In genomic region chr10:8858718-8859117, GRCm38 (mm10) we compare ENCODE assay signal across 17 mouse cellular contexts.
"Had no signal": no experiment of that assay in that cellular context is flagged by ENCODE, and none has a peak within 500 bp of the region (broad histone marks: within the 10 kb centered on the region; RNA-seq: fewer than 3 reads in every experiment).

No protein-coding gene starts in this region.

- H3K4me1 ChIP-seq: liver, embryonic 13.5 days; midbrain, embryonic 12.5 days; stomach, embryonic 15.5 days had no signal

- ATAC-seq: midbrain, embryonic 16.5 days had no signal

- H3K27ac ChIP-seq: layer of hippocampus, adult 2 months; liver, embryonic 13.5 days; midbrain, embryonic 12.5 days; stomach, embryonic 15.5 days had no signal

- H3K27me3 ChIP-seq: liver, embryonic 13.5 days; midbrain, embryonic 12.5 days; stomach, embryonic 15.5 days had no signal

- H3K36me3 ChIP-seq: liver, embryonic 13.5 days; midbrain, embryonic 12.5 days; stomach, embryonic 15.5 days had no signal

- H3K4me3 ChIP-seq: layer of hippocampus, adult 2 months; liver, embryonic 13.5 days; midbrain, embryonic 12.5 days; stomach, embryonic 15.5 days had no signal

- H3K9ac ChIP-seq: liver, embryonic 13.5 days; midbrain, embryonic 12.5 days; stomach, embryonic 15.5 days had no signal

- H3K4me2 ChIP-seq: liver, embryonic 13.5 days; midbrain, embryonic 12.5 days; stomach, embryonic 15.5 days had no signal

- H3K9me3 ChIP-seq: liver, embryonic 13.5 days; midbrain, embryonic 12.5 days; stomach, embryonic 15.5 days had no signal

- DNase-seq: kidney, adult 18-20 months; kidney, adult 9 months; kidney, postnatal 14 days; kidney, postnatal 4 days; layer of hippocampus, adult 9-11 months; liver, embryonic 13.5 days; lung, adult 2 months; lung, postnatal 14 days; lung, postnatal 4 days; right cerebral cortex, postnatal 4 days; thymus, adult 2 months; thymus, postnatal 14 days; thymus, postnatal 4 days had no signal
